Mouse (Mus musculus): ENCODE data around the gene Kpna6.
A peak's percentile ranks its signal among the peaks of the same experiment; 100 is the strongest.

Gene Kpna6

GRCm38 (mm10) chr4:129648656-129649055 is 23.9 kb downstream of the Kpna6 start:
- DNase-seq (ENCODE audit: low spot score in 2 of 2): no peak

DNA sequence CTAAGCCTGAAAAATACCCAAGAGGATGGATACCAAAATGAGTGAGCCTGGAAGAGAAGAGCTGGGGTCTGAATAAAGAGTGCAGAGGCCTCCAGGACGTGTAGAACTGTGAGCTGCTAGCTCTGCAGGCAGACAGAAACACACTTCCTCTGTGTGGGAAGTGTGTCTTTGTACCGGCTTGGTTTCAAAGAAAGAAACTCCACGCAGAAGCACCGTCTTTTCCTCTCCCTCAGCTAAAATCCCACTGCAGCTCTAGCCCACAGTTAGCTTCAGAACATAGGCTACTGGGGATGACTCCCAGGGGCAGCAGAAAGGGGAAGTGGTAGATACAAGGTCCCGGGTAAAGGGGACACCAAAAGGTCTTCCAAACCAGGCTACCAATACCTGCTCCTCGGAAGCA is 27.4 kb downstream of the Kpna6 start:
- no peak for DNase-seq (ENCODE audit: low spot score in 2 of 2)

- no peak for DNase-seq (ENCODE audit: low spot score in 2 of 2)
These were observed 30.8 kb downstream of the Kpna6 start for GRCm38 (mm10) chr4:129641756-129642155.

- DNase-seq (ENCODE audit: low spot score in 2 of 2): peak; percentile 91 to 98
These were observed 31.7 kb downstream of the Kpna6 start, which contains the start of gene Txlna for GRCm38 (mm10) chr4:129640638-129641467. Gene Txlna, minus strand, starts transcription at chr4:129641065.

DNA sequence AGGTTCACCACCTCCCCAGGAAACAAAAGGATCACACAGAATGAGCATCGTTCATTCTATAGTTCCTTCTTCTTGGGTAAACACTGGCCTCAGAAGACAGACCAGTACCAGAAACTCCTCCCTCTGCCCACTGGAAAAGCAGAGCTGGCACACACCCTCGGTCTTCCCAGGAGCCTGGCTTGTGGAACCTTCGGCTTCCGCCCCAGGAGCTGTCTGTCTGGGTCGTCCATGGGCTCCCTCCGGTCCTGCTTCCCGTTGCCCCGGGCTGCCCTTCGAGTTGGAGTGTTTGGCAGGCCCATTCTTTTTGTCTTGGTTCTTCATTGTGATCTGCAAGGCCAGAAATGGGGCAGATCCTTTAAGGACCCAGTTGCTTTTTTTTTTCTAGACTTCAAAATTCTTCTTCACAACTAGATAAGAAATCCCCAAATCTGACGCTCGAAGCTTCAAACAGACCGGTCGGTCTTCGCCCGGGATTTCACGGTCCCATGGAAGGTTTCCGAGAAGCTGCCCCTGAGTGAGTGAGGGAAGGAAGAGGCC is 32.4 kb downstream of the Kpna6 start:
- DNase-seq (ENCODE audit: low spot score in 2 of 2): no peak

DNA sequence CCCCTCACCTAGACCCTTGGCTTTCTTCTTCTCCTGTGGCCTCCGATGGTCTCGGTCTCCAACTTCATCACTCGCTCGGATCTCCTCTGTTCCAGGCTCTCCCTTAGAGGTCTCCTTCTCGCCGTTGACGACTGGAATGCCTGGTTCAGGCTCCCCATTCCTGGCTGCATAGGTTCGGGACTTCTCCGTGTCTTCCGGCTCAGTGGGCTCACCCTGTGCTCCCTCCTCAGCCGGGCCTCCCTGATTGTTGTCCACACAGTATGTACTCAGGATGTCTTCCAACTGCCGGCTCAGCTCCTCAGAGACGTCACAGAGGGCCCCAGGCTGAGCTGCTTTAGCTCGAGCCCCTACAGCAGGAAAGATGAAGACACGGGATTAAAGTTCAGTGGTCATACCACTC is 33.3 kb downstream of the Kpna6 start:
- no peak for DNase-seq (ENCODE audit: low spot score in 2 of 2)

DNA sequence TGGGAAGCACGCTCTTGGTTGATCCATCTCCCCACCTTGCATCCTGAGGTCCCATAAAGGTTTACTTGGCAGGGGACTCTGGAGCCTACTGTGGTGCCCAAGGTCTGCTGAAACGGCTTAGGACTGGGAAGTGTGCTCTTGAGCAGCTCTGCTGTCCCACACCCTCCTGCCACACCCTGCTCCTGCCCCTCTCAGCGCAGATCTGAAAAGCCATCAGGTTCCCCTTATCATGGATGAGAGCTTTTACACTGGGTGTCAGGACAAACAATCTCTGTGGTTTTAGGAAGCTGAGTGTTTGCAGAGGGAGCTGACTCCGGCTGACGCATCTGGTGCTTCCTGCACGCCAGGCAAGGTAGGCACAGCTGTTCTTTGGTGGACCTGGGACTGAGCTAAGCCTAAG is 38.7 kb downstream of the Kpna6 start:
- no peak for DNase-seq (ENCODE audit: low spot score in 2 of 2)

- DNase-seq (ENCODE audit: low spot score in 2 of 2): no peak
These were observed 40.7 kb downstream of the Kpna6 start for GRCm38 (mm10) chr4:129631867-129632266.

GRCm38 (mm10) chr4:129630944-129631343 is 41.6 kb downstream of the Kpna6 start:
- no peak for DNase-seq (ENCODE audit: low spot score in 2 of 2)

DNA sequence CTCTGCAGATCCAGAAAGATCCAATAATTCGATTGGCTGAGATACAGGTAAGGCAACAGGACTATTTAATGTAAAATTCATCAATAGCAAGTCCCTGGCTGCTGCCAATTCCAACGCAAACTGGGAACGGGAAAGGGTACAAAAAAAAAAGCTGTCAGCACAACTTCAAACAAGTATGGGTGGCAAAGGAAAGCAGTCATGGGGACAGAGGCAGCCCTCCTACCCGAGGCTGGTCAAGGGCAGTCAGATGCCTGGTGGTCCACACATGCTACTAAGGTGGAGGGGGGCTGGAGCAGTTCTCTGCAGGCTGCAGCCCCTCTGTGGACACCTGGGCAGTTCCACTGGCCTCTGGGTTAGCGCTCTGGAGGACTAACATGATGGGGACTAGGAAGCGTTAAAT is 46.5 kb downstream of the Kpna6 start:
- no peak for DNase-seq (ENCODE audit: low spot score in 2 of 2)

- no peak for DNase-seq (ENCODE audit: low spot score in 2 of 2)
These were observed 47.1 kb downstream of the Kpna6 start for GRCm38 (mm10) chr4:129625496-129625895.

DNA sequence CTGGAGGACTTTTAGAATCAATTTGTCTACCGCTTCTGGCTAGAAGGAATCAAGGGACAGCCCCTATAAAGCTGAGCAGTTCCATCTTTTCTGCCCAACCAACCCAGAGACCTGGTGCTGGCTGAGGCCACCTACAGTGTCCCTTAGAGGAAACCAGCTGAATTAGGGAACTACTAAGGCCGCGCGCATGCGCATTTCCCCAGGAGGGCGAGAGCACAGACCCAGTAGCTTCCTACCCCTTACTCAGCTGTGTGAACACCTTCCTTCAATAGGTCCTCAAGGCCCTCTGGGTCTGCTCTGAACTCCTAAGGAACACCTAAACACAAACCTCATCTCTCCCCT is 47.6 kb downstream of the Kpna6 start:
- peak in 1 of 2 experiments; percentile 66 for DNase-seq (ENCODE audit: low spot score in 2 of 2)

DNA sequence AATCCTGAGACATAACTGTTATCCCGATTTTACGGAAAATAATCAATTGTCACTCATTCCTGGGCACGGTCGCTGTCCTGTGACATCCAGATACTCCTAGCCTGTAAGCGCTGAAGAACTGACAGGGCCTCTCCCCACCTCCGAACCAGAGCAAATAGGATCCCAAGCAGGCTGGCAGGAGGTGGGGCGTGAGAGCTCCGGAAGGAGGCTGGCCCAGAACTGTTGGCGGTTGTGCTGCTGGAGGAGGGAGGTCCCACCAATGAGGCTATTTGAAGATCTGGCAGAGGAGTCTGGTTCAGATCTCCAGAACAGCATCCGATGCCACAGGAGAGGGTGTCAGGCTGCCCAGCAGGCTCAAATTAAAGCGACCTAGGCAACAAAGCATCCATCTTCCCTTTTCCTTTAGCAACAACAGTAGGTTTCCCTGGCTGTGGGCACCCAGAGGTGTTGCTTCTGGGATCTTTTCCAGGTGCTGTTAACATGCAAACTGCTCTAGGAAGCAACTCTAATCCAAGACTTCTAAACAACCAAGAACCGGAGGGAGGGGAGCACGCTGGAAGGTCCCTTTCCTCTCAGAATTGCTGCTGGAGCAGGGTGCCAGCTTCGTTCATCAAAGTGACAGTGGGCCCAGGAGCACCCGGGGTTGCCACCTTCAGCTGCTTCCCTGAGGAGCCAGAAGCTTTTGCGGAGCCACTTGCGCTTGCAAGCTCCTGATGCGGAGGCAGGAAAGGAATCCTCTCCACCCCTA is 48.1 kb downstream of the Kpna6 start:
- DNase-seq (ENCODE audit: low spot score in 2 of 2): peak; percentile 90 to 91

- peak in 1 of 2 experiments; percentile 69 for DNase-seq (ENCODE audit: low spot score in 2 of 2)
These were observed 48.9 kb downstream of the Kpna6 start, which contains the start of gene Ccdc28b for GRCm38 (mm10) chr4:129623681-129624091. Gene Ccdc28b, minus strand, starts transcription at chr4:129623947.

DNA sequence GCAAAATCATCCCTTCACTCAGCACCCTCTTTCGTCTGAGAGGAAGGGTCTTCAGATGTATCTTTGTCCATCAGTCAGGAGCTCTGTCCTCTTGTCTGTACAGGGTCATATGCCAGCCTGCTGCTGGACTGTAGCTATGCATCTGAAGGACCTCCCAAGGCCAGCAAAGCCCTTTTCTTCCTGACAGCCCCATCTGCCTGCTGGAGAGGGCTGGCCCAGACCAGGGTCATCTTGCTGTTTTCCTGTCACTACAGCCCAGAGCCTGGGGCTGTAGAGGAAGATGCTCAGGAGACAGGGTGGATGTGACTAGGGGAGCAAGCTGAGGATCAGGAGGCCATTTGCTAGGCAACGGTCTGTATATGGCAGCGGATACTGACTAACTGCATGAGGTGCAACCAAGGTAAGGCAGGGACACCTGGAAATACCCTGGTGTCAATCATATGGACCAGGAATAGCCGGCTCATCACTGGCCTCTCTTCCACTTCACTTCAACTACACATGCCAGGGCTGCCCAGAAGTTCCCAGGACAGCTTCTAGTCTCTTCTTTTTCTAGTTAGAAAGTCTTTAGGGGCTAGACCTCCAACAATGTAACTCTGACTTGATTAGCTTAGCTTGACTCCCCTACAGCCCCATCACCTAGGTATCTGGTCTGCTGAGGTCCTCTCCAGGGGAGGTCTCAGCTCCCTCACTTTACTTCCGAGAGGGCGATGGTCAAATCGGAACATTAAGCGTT is 49.6 kb downstream of the Kpna6 start:
- no peak for DNase-seq (ENCODE audit: low spot score in 2 of 2)

DNA sequence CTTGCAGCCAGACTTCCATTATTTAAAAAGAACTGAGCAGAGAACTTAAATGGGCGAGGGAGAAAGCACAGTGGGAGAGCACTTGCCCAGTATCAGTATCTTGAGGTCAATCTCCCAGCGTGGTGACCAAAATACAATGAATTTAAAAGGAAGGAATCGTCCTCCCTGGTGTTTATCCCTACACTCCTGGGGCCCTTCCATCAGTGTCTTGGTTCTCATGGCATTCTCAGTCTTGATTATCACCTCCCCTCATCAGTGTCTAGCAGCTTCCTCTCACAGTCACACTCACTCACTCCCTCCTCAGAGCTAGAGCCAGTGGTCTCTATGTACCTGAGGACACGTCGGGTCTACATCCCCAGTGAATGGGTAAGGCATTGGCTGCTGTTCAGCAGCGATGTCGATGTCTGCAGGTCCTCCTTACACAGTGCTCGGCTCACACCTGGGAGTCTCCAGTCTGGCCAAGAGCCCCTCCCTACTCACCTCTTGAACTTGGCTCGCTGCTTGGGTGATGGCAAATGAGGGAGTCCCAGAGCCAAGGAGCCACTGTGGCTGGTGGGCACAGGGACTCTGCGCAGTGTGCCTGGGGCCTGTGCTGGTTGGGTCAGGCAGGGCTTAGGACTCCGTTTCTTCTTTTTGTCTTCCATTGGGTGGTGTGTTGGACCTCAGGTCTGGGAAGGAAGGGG is 50.3 kb downstream of the Kpna6 start:
- DNase-seq (ENCODE audit: low spot score in 2 of 2): no peak

GRCm38 (mm10) chr4:129621283-129621841 is 51.2 kb downstream of the Kpna6 start:
- DNase-seq (ENCODE audit: low spot score in 2 of 2): no peak

- DNase-seq (ENCODE audit: low spot score in 2 of 2): no peak
These were observed 51.9 kb downstream of the Kpna6 start for GRCm38 (mm10) chr4:129620419-129621282.

- DNase-seq (ENCODE audit: low spot score in 2 of 2): peak; percentile 92 to 96
These were observed 53.5 kb downstream of the Kpna6 start, which contains the start of gene Iqcc for GRCm38 (mm10) chr4:129618786-129619691. Gene Iqcc, minus strand, starts transcription at chr4:129619099.

Data from left cerebral cortex, adult 9 months (tissue).